Mouse (Mus musculus): ENCODE data around the gene Cenpf.

DNA sequence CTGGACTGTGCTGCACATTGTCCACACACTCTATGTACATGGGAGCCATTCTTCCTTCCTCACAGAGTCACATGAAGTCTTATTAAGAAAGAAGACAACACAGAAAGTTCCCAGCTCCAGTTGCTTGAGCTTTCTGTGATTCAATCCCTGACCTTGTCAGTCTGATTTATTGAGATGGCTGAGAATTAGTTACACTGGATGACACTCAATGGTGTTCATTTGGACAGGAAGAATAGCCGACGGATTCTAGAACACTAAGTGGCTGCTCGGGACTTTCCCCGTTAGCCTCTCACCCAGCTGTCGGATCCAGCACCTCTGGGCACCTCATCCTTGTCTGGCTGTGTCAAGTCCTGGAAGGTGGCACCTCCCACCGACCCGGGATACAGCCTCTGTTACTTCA lies 63.1 kb downstream of the Cenpf start:
- TF ChIP-seq CTCF (IDR thresholded peaks at IDR 0.05; ENCODE audit: control insufficient read depth, insufficient read depth, insufficient read length): no peak
- TF ChIP-seq CEBPB (IDR thresholded peaks at IDR 0.05; ENCODE audit: low read depth): no peak

Measured in C2C12 (cell line).